Mouse (Mus musculus): ENCODE measurements around the gene Gnb4. TPM values are rescaled to one million over a fixed set of nuclear protein-coding genes. Genes with fewer than 3 reads are reported as not detected.
A peak's percentile ranks its signal among the peaks of the same experiment; 100 is the strongest.

Gene Gnb4
- polyA plus RNA-seq, 1 experiment = 16.0 TPM

DNA sequence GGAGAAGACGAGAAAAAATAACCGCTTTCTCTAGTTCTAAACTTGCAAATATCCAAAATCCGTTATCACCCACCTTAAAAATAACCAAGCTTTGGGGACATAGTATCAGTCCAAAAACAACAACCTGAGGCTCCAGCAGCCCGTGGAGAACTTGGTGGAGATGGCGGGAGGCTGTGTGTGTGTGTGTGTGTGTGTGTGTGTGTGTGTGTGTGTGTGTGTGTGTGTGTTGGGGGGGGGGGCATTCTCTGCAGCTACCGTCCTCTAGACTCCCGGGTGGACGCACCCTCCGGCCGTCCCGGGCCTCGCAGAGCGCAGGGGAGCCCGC is 417 bp downstream of the Gnb4 start:
- WGBS = 8% methylated on average over 13 of the region's 14 CpGs
- DNase-seq = no peak
- no peak for TF ChIP-seq CTCF (conservative IDR thresholded peaks at IDR 0.05; ENCODE audit: insufficient read depth, insufficient read length, low read depth, low read length)
- TF ChIP-seq POLR2A (IDR thresholded peaks at IDR 0.05; ENCODE audit: low read depth, low read length) = no peak
- Histone ChIP-seq H3K27ac (ENCODE audit: insufficient read depth, low read depth, low read length) (no peak overlapping the region), H3K36me3 (ENCODE audit: control insufficient read depth, insufficient read depth, low read length) (no peaks in the 10 kb centered on the region), H3K4me1 (ENCODE audit: control insufficient read depth, insufficient read depth, low read length) (no peaks in the 10 kb centered on the region), H3K4me3 (ENCODE audit: insufficient read depth, low read depth, low read length) (peak overlapping the region; percentile 53), H3K27me3 (replicated peaks; ENCODE audit: control insufficient read depth, insufficient read depth, low read length) (no peaks in the 10 kb centered on the region)

DNA sequence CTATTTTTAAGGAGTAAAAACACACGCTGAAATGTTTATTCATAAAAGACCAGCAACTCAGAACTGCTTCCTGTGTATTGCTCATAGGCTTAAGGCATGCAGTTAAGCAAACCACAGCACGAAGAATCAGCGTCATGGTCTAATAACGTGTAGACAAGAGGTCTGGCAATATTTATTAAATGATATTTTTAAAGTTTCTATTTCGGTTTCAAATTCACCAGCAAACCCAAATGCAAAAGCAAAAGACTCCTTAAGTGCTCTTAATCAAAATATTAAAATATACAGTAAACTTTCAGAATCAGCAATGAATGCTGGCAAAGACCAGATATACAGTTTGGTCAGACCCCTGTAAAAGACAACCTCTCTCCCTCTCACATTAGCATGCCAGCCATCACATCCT is 1.0 kb downstream of the Gnb4 start:
- WGBS = 46% methylated on average over 5 of the region's 5 CpGs
- no peaks in the 10 kb centered on the region for H3K27me3 ChIP-seq (replicated peaks; ENCODE audit: control insufficient read depth, insufficient read depth, low read length)
- H3K36me3 ChIP-seq (ENCODE audit: control insufficient read depth, insufficient read depth, low read length) = no peaks in the 10 kb centered on the region
- DNase-seq = peak; percentile 12
- no peak overlapping the region for H3K27ac ChIP-seq (ENCODE audit: insufficient read depth, low read depth, low read length)
- H3K4me3 ChIP-seq (ENCODE audit: insufficient read depth, low read depth, low read length) = peak overlapping the region; percentile 53
- no peaks in the 10 kb centered on the region for H3K4me1 ChIP-seq (ENCODE audit: control insufficient read depth, insufficient read depth, low read length)
- no peak for TF ChIP-seq POLR2A (IDR thresholded peaks at IDR 0.05; ENCODE audit: low read depth, low read length)
- no peak for TF ChIP-seq CTCF (conservative IDR thresholded peaks at IDR 0.05; ENCODE audit: insufficient read depth, insufficient read length, low read depth, low read length)

- H3K27me3 ChIP-seq (replicated peaks; ENCODE audit: control insufficient read depth, insufficient read depth, low read length) = no peaks in the 10 kb centered on the region
- no peaks in the 10 kb centered on the region for H3K36me3 ChIP-seq (ENCODE audit: control insufficient read depth, insufficient read depth, low read length)
- TF ChIP-seq CTCF (conservative IDR thresholded peaks at IDR 0.05; ENCODE audit: insufficient read depth, insufficient read length, low read depth, low read length) (no peak), POLR2A (IDR thresholded peaks at IDR 0.05; ENCODE audit: low read depth, low read length) (no peak)
- no peak overlapping the region for H3K4me3 ChIP-seq (ENCODE audit: insufficient read depth, low read depth, low read length)
- H3K27ac ChIP-seq (ENCODE audit: insufficient read depth, low read depth, low read length) = no peak overlapping the region
- WGBS = 67% methylated on average over 2 of the region's 2 CpGs
- no peaks in the 10 kb centered on the region for H3K4me1 ChIP-seq (ENCODE audit: control insufficient read depth, insufficient read depth, low read length)
- DNase-seq = no peak
These were observed 1.6 kb downstream of the Gnb4 start for GRCm38 (mm10) chr3:32614786-32615185.

DNA sequence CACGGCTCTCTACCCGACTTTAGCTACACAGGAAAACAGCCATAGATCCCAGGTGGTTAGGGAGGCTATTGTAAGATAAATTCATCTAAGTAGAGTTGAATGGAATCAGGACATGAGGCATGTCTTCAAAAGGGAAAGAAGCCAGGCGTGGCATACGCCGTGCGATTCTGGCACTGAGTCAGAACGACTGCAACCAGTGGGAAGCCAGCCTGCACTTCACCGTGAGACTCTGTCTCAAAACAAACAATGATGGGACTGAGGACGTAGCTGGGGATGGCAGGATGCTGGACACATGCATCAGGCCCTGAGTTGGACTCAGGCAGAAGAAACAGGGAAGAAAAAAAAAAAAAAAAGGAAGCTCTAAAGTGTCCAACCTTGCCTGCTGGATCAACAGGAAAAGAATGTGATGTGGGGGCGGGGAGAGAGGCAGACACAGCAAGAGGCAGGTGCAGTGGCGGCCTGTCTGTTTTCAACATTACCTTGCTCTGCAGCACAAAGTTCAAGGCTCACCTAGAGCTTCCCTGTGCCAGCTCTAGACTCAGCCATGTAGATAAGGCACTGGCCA is 4.7 kb downstream of the Gnb4 start:
- no peaks in the 10 kb centered on the region for H3K36me3 ChIP-seq (ENCODE audit: control insufficient read depth, insufficient read depth, low read length)
- H3K27ac ChIP-seq (ENCODE audit: insufficient read depth, low read depth, low read length) = no peak overlapping the region
- TF ChIP-seq POLR2A (IDR thresholded peaks at IDR 0.05; ENCODE audit: low read depth, low read length) (no peak), CTCF (conservative IDR thresholded peaks at IDR 0.05; ENCODE audit: insufficient read depth, insufficient read length, low read depth, low read length) (no peak)
- H3K4me3 ChIP-seq (ENCODE audit: insufficient read depth, low read depth, low read length) = no peak overlapping the region
- H3K4me1 ChIP-seq (ENCODE audit: control insufficient read depth, insufficient read depth, low read length) = no peaks in the 10 kb centered on the region
- H3K27me3 ChIP-seq (replicated peaks; ENCODE audit: control insufficient read depth, insufficient read depth, low read length) = no peaks in the 10 kb centered on the region
- 68% methylated on average over 11 of the region's 11 CpGs for WGBS
- peak; percentile 14 for DNase-seq

DNA sequence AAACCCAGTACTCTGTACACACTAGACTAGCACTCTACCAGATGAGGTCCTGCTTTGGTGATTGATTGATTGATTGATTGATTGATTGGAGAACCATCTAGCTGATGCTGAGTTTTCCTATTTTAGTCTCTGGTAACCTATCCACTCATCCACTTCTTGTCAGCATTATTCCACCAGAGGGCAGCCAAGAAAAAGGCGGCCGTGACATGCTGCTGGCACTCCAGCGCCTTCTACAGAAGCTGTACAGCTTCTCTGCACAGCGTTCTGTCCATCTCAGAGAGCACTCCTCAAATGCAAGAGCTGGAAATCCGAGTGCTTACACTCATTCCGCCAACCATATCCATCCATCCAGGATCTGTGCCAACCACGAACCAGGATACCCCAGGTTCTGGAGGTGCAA is 5.8 kb downstream of the Gnb4 start:
- Histone ChIP-seq H3K36me3 (ENCODE audit: control insufficient read depth, insufficient read depth, low read length) (no peaks in the 10 kb centered on the region), H3K4me3 (ENCODE audit: insufficient read depth, low read depth, low read length) (no peak overlapping the region), H3K27ac (ENCODE audit: insufficient read depth, low read depth, low read length) (no peak overlapping the region), H3K4me1 (ENCODE audit: control insufficient read depth, insufficient read depth, low read length) (no peaks in the 10 kb centered on the region), H3K27me3 (replicated peaks; ENCODE audit: control insufficient read depth, insufficient read depth, low read length) (no peaks in the 10 kb centered on the region)
- no peak for TF ChIP-seq POLR2A (IDR thresholded peaks at IDR 0.05; ENCODE audit: low read depth, low read length)
- peak; percentile 66 for TF ChIP-seq CTCF (conservative IDR thresholded peaks at IDR 0.05; ENCODE audit: insufficient read depth, insufficient read length, low read depth, low read length)
- 15% methylated on average over 7 of the region's 7 CpGs for WGBS
- peak; percentile 78 for DNase-seq

DNA sequence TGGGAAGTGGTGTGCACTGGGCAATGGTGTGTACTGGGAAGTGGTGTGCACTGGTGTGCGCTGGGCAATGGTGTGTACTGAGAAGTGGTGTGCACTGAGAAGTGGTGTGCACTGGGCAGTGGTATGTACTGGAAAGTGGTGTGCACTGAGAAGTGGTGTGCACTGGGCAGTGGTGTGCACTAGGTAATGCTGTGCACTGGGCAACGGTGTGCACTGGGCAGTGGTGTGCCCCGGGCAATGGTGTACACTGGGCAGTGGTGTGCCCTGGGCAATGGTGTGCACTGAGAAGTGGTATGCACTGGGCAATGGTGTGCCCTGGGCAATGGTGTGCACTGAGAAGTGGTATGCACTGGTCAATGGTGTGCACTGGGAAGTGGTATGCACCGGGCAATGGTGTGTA is 7.2 kb downstream of the Gnb4 start:
- Histone ChIP-seq H3K27ac (ENCODE audit: insufficient read depth, low read depth, low read length) (no peak overlapping the region), H3K4me1 (ENCODE audit: control insufficient read depth, insufficient read depth, low read length) (no peaks in the 10 kb centered on the region), H3K36me3 (ENCODE audit: control insufficient read depth, insufficient read depth, low read length) (no peaks in the 10 kb centered on the region), H3K4me3 (ENCODE audit: insufficient read depth, low read depth, low read length) (no peak overlapping the region), H3K27me3 (replicated peaks; ENCODE audit: control insufficient read depth, insufficient read depth, low read length) (no peaks in the 10 kb centered on the region)
- WGBS = 99% methylated on average over 4 of the region's 4 CpGs
- no peak for TF ChIP-seq CTCF (conservative IDR thresholded peaks at IDR 0.05; ENCODE audit: insufficient read depth, insufficient read length, low read depth, low read length)
- no peak for TF ChIP-seq POLR2A (IDR thresholded peaks at IDR 0.05; ENCODE audit: low read depth, low read length)
- no peak for DNase-seq

- WGBS = 92% methylated on average over 10 of the region's 10 CpGs
- Histone ChIP-seq H3K4me3 (ENCODE audit: insufficient read depth, low read depth, low read length) (no peak overlapping the region), H3K27ac (ENCODE audit: insufficient read depth, low read depth, low read length) (no peak overlapping the region), H3K27me3 (replicated peaks; ENCODE audit: control insufficient read depth, insufficient read depth, low read length) (no peaks in the 10 kb centered on the region), H3K36me3 (ENCODE audit: control insufficient read depth, insufficient read depth, low read length) (no peaks in the 10 kb centered on the region), H3K4me1 (ENCODE audit: control insufficient read depth, insufficient read depth, low read length) (no peaks in the 10 kb centered on the region)
- no peak for DNase-seq
- TF ChIP-seq CTCF (conservative IDR thresholded peaks at IDR 0.05; ENCODE audit: insufficient read depth, insufficient read length, low read depth, low read length) = no peak
- no peak for TF ChIP-seq POLR2A (IDR thresholded peaks at IDR 0.05; ENCODE audit: low read depth, low read length)
These were observed 15.3 kb downstream of the Gnb4 start for GRCm38 (mm10) chr3:32601055-32601454.

All from kidney, adult 2 months (tissue).